Mouse (Mus musculus) lung, embryonic 16.5 days (tissue): ENCODE results near the gene Prkca. TPM values are rescaled to one million over a fixed set of nuclear protein-coding genes. Genes with fewer than 3 reads are reported as not detected.

Experiments
- ATAC-seq: fragments of 200-750 bp; cut with Nextera tagmentation; 2 replicates; pipeline ENCODE4 v1.8.0; 2017; ENCODE audit warnings: low read depth, mild to moderate bottlenecking, moderate library complexity
- H3K27ac ChIP-seq: fragments of 300-500 bp; sonication (generic); 2 replicates; pipeline ENCODE4 v1.5.1; 2014; ENCODE audit warnings: mild to moderate bottlenecking, control low read depth, low read length
- H3K27me3 ChIP-seq: fragments of 300-500 bp; sonication (generic); 2 replicates; pipeline ENCODE4 v1.6.1; 2014; ENCODE audit warnings: low read depth, low read length, mixed read lengths; ENCODE audit not compliant: control insufficient read depth, insufficient read depth
- H3K36me3 ChIP-seq: fragments of 300-500 bp; sonication (generic); 2 replicates; pipeline ENCODE4 v1.6.1; 2014; ENCODE audit warnings: low read length; ENCODE audit not compliant: control insufficient read depth, insufficient read depth
- H3K4me1 ChIP-seq: fragments of 300-500 bp; sonication (generic); replicated peaks from 2 replicates; pipeline ENCODE4 v1.6.1; 2014; ENCODE audit warnings: low read length, mixed read lengths; ENCODE audit not compliant: control insufficient read depth, insufficient read depth
- H3K4me2 ChIP-seq: fragments of 300-500 bp; sonication (generic); 2 replicates; pipeline ENCODE4 v1.6.1; 2014; ENCODE audit warnings: low read depth, low read length, control low read depth
- H3K4me3 ChIP-seq: fragments of 300-500 bp; sonication (generic); 2 replicates; pipeline ENCODE4 v1.5.1; 2014; ENCODE audit warnings: mild to moderate bottlenecking, low read length, control low read depth
- H3K9ac ChIP-seq: fragments of 300-500 bp; sonication (generic); 2 replicates; pipeline ENCODE4 v1.6.1; 2014; ENCODE audit warnings: low read length, control low read depth
- H3K9me3 ChIP-seq: fragments of 300-500 bp; sonication (generic); 2 replicates; pipeline ENCODE4 v1.6.1; 2016; ENCODE audit warnings: low read length; ENCODE audit not compliant: control insufficient read depth
- WGBS: fragments of 180-500 bp; shearing (Covaris S2); extraction: QIAGEN DNeasy Blood & Tissue Kit; methylation state at CpG from one replicate; pipeline ENCODE4 v1.1.7; 2014; 5-methylcytosine and 5-hydroxymethylcytosine counted together
- polyA plus RNA-seq: library from polyadenylated mRNA; unstranded; fragments of >200 nt; fragmentation: Nextera tagmentation; extraction: Ambion mirVana; gene quantifications from 2 replicates; pipeline ENCODE4 v1.2.1, GENCODE M21; 2015

Prkca gene
- polyA plus RNA-seq, 1 experiment from 2014 or later = 10.1 TPM

DNA sequence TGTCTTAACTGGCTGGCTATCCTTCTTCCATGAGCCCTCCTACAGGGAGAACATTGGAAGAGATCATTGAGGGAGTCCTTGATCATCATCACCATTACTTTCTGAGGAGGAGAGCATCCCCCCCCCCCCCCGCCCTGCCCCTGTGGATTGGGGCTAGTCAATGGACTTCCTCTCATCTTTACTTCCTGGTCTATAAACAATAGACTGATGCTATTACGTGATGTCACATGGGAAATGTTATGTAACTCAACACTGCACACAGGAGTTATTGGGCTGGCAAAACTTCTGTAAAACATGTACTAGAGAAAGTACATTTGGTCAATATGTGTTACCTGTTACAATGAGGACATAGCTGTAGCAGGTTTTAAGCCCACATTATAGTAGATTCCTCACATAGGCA is 302.9 kb downstream of the Prkca start:
- Histone ChIP-seq H3K4me2 (no peak overlapping the region), H3K9ac (no peak overlapping the region), H3K36me3 (no peaks in the 10 kb centered on the region), H3K4me1 (no peaks in the 10 kb centered on the region), H3K27me3 (no peaks in the 10 kb centered on the region), H3K9me3 (no peaks in the 10 kb centered on the region), H3K27ac (no peak overlapping the region), H3K4me3 (no peak overlapping the region)
- ATAC-seq = no peak
- WGBS = 68% methylated on average over 2 of the region's 2 CpGs

DNA sequence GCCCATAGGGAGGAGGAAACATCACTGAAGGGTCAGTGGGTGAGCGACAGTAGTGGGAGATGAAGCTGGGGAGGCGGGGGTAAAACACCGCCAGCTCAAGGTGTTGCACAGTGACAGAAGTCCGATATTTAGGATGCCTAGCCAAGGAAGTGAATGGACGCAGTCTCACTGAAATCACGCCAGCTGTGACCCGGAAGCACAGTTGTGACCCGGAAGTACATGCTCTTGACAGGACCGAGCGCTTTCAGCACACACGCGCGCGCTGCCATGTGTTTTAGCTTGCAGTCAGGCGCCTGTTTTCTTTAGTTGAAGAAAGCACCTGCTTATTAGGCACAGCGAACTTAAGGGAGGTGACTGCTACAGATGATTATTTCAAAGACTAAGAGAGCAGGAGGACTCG is 304.0 kb downstream of the Prkca start:
- no peak overlapping the region for H3K27ac ChIP-seq
- no peak overlapping the region for H3K4me3 ChIP-seq
- H3K27me3 ChIP-seq = no peaks in the 10 kb centered on the region
- no peak overlapping the region for H3K9ac ChIP-seq
- no peak overlapping the region for H3K4me2 ChIP-seq
- no peaks in the 10 kb centered on the region for H3K9me3 ChIP-seq
- no peaks in the 10 kb centered on the region for H3K36me3 ChIP-seq
- no peak for ATAC-seq
- WGBS = 87% methylated on average over 17 of the region's 17 CpGs
- H3K4me1 ChIP-seq = no peaks in the 10 kb centered on the region

DNA sequence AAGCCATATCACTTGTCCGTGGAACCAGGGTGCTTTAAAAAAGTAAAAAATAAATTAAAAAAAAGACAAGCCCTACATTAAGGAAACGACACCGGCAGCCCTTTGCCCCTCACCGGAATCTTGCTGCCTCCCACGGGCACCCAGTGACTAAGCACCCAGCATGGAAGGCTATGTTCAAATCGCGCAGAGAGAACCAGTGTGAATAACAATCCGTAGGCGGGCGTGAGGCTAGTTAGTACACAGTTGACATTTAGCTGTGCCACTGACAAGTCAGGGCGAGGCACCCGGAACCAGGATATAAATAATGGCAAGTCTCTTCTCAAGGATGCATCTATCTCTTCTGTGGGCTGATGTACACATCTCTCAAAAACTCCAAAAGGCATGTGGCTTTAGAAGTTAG is 304.7 kb downstream of the Prkca start:
- ATAC-seq = no peak
- Histone ChIP-seq H3K9me3 (no peaks in the 10 kb centered on the region), H3K27me3 (no peaks in the 10 kb centered on the region), H3K36me3 (no peaks in the 10 kb centered on the region), H3K9ac (no peak overlapping the region), H3K4me2 (no peak overlapping the region), H3K4me3 (no peak overlapping the region), H3K27ac (no peak overlapping the region), H3K4me1 (no peaks in the 10 kb centered on the region)
- 82% methylated on average over 12 of the region's 12 CpGs for WGBS

DNA sequence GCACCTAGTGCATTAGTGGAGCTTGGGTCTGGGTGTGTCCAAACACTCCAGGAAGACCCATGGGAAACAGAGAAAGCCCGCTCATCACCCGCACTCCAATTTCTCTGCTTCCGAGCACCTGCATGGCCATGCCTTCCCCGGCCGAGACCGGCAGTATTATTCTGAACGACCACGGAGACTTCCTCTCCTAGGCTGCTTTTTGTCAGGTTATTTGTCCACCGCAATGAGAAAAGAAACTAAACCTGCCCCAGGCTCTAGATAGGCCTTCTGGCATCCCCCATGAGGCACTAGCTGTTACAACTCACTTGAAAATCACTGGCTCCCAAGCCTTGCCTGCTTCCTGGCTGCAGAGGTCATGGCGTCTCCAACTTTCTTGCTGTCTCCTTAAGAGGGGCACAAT is 307.4 kb downstream of the Prkca start:
- Histone ChIP-seq H3K9me3 (no peaks in the 10 kb centered on the region), H3K27ac (no peak overlapping the region), H3K4me2 (no peak overlapping the region), H3K27me3 (no peaks in the 10 kb centered on the region), H3K9ac (no peak overlapping the region), H3K36me3 (no peaks in the 10 kb centered on the region), H3K4me1 (no peaks in the 10 kb centered on the region), H3K4me3 (no peak overlapping the region)
- WGBS = 88% methylated on average over 10 of the region's 10 CpGs
- no peak for ATAC-seq

DNA sequence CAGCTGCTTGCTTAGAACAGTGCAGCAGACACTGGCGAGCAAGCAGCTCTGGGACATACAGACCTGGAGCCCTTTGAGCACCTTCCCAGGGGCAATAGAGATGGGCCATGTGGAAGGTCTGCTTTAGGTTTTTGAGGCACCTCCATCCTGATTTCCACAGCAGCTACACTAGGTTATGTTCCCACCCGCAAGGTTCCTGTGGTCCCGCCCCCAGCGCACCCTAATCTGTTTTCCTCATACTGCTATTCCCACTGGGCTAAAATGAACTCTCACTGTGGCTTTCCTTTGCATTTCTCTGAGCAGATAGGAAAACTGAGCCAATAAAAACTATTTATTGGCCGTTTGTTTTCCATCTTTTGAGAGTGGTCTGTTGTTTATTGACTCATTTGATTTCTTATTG is 308.0 kb downstream of the Prkca start:
- Histone ChIP-seq H3K9me3 (no peaks in the 10 kb centered on the region), H3K4me1 (no peaks in the 10 kb centered on the region), H3K4me3 (no peak overlapping the region), H3K27me3 (no peaks in the 10 kb centered on the region), H3K9ac (no peak overlapping the region), H3K4me2 (no peak overlapping the region), H3K27ac (no peak overlapping the region), H3K36me3 (no peaks in the 10 kb centered on the region)
- WGBS = 87% methylated on average over 5 of the region's 5 CpGs
- ATAC-seq = no peak

DNA sequence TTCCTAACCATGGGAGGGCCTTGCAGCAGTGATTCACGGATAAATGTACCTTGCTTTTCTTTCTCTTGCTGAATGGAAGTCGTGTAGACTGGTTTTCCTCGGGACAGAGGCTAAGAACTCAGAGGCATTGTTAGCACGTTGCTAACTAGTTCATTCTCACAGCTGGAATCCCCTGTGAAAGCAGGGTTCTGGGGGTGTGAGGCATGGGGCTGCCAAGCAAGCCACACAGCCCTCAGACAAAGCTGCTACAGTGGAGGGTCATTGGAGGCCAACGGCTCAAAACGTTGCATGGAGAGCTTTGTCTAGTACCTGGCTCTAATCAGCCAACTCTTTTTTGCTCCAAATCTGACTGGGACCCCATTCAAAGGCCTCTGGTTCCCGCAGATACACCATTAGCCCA is 309.4 kb downstream of the Prkca start:
- no peaks in the 10 kb centered on the region for H3K36me3 ChIP-seq

DNA sequence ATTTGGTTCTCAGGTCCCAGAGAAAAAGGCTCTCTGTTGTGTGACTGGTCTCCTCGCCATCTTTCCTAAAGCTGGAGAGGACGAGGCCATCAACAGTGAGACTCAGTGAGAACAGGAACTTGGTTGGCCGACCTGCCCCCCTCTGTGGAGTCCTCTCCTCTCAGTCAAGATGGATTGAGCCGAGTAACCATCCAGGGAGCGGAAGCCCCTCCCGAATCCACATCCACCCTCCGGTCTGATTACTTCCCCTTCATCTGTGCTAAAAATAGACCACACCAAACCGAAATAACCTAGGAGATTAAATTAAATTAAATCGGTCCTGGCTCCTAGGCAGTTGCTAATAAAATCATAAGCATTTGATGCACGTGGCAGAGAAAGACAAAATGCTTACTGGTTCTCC is 311.2 kb downstream of the Prkca start:
- Histone ChIP-seq H3K4me2 (no peak overlapping the region), H3K27ac (no peak overlapping the region)

More for the DNA sequence above, 309.4 kb downstream of the Prkca start:
- Histone ChIP-seq H3K4me2 (no peak overlapping the region), H3K9ac (no peak overlapping the region), H3K9me3 (no peaks in the 10 kb centered on the region), H3K27ac (no peak overlapping the region), H3K27me3 (no peaks in the 10 kb centered on the region), H3K4me1 (no peaks in the 10 kb centered on the region), H3K4me3 (no peak overlapping the region)
- 59% methylated on average over 7 of the region's 7 CpGs for WGBS
- ATAC-seq = no peak

DNA sequence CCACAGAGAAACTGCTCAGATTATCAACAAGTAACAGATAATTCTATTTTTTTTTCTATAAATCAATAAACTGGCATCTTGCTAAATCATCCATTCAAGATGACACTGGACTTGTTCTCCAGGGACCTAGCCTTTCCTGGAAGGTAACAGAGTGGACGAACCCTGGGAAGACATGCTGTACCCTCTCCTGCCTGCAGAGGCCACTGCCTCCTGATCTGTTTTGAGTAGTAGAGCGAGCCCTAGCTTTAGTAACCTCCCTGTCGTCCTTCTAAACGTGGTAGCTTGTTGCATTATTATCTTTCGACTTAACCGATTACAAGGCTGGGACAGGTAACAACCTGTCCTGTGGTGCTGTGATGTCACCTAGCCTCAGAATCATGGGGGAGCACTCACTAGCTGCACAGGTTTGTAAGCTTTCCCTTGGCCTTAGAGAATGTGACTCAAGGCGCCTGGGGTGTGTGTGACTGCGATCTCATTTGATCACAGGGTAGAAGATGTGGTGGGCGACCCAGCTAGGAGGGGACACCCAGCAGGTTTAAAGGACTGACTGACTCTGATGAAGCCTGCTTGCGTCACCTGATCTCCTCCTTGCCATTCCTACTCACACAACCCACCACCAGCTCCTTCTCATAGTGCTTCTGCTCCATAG is 312.6 kb downstream of the Prkca start:
- Histone ChIP-seq H3K9me3 (no peaks in the 10 kb centered on the region), H3K4me3 (no peak overlapping the region), H3K36me3 (no peaks in the 10 kb centered on the region), H3K9ac (no peak overlapping the region), H3K27ac (no peak overlapping the region), H3K4me2 (no peak overlapping the region), H3K4me1 (0 out of 2 replicates have a peak, but pooled peaks cover 4% of the 10 kb centered on the region), H3K27me3 (no peaks in the 10 kb centered on the region)
- peak; percentile 77 for ATAC-seq
- 48% methylated on average over 10 of the region's 10 CpGs for WGBS

More for the DNA sequence above, 311.2 kb downstream of the Prkca start:
- no peaks in the 10 kb centered on the region for H3K9me3 ChIP-seq
- no peaks in the 10 kb centered on the region for H3K4me1 ChIP-seq
- WGBS = 56% methylated on average over 10 of the region's 10 CpGs
- no peaks in the 10 kb centered on the region for H3K27me3 ChIP-seq
- no peaks in the 10 kb centered on the region for H3K36me3 ChIP-seq
- H3K9ac ChIP-seq = no peak overlapping the region
- no peak overlapping the region for H3K4me3 ChIP-seq
- no peak for ATAC-seq

DNA sequence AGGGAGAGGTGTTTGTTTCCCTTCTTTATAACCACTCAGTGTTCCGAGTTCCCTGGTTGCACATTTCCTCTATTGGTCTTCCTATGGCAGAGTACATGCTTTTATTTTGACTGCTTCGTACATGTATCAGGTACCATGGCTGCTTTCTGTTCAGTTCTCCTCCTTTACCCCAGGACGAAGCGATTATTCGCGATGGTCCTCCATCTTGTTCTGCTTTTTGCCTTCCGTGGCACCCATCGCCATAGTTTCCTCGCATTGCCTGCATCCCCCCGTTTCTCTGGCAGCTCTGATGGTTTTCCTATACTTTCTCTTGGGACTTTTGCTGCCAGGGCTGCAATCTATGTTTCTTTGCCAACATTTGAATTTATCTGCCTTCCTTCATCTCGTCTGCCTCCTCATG is 314.4 kb downstream of the Prkca start:
- Histone ChIP-seq H3K27me3 (no peaks in the 10 kb centered on the region), H3K9me3 (no peaks in the 10 kb centered on the region), H3K4me1 (0 out of 2 replicates have a peak, but pooled peaks cover 5% of the 10 kb centered on the region), H3K4me2 (no peak overlapping the region), H3K27ac (no peak overlapping the region), H3K4me3 (no peak overlapping the region), H3K36me3 (no peaks in the 10 kb centered on the region), H3K9ac (no peak overlapping the region)
- 87% methylated on average over 11 of the region's 11 CpGs for WGBS
- ATAC-seq = no peak

DNA sequence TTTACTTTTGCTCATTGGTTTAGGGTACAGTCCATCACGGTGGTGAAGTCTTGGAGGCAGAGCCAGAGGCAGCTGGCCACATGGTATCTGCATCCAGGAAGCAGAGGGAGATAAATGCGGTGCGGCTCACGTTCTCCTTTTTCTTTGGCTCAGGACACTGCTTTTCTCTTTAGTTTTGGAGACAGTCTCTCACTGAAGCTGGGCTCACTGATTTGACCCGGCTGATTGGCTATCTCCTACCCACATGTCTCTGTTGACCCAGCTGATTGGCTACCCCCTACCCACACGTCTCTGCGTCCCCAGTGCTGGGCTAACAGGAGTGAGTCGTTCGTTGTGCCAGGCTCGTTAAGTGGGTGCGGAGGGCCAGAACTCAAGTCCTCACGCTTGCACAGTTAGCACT is 315.3 kb downstream of the Prkca start:
- Histone ChIP-seq H3K9me3 (no peaks in the 10 kb centered on the region), H3K4me1 (peaks cover 6% of the 10 kb centered on the region; the same call in 1 of the 2 replicates), H3K36me3 (no peaks in the 10 kb centered on the region), H3K4me2 (no peak overlapping the region), H3K4me3 (no peak overlapping the region), H3K27ac (no peak overlapping the region), H3K9ac (no peak overlapping the region), H3K27me3 (no peaks in the 10 kb centered on the region)
- 40% methylated on average over 12 of the region's 12 CpGs for WGBS
- peak; percentile 47 for ATAC-seq
